Mouse (Mus musculus) thymus, adult 2 months (tissue): Measurements from ENCODE around the gene Hgfac.

Source experiments
- CTCF ChIP-seq: fragments of 200-500 bp; IDR thresholded peaks from 2 replicates; pipeline ENCODE4 v1.5.1; 2012; ENCODE audit warnings: mild to moderate bottlenecking, control low read depth, low read length, moderate library complexity, borderline replicate concordance; ENCODE audit not compliant: control insufficient read depth, poor library complexity, insufficient read depth; ENCODE audit errors: extremely low read depth
- POLR2A ChIP-seq: fragments of 200-500 bp; IDR thresholded peaks from 2 replicates; pipeline ENCODE4 v1.6.1; 2012; ENCODE audit warnings: mild to moderate bottlenecking, low read length, control low read depth, moderate library complexity; ENCODE audit not compliant: control insufficient read depth, poor library complexity, insufficient read depth; ENCODE audit errors: extremely low read depth

GRCm38 (mm10) chr5:35033068-35033467, 8.2 kb upstream of the Hgfac start:
- TF ChIP-seq POLR2A = no peak
- TF ChIP-seq CTCF = no peak
